Mouse (Mus musculus) kidney, postnatal 0 days (tissue): ENCODE measurements around the gene Mtx3. TPM values are rescaled to one million over a fixed set of nuclear protein-coding genes. Genes with fewer than 3 reads are reported as not detected.

Source experiments
- ATAC-seq: fragments of 200-750 bp; cut with Nextera tagmentation; replicated peaks from 2 replicates; pipeline ENCODE4 v1.8.0; 2017; ENCODE audit warnings: low read depth, moderate number of reproducible peaks, moderate TSS enrichment, moderate library complexity; ENCODE audit not compliant: low FRiP score
- DNase-seq: peaks from one replicate; pipeline ENCODE4 v3.0.0-alpha.2; 2016; ENCODE audit warnings: low spot score
- H3K27ac ChIP-seq: fragments of 300-500 bp; sonication (generic); 2 replicates; pipeline ENCODE4 v1.5.1; 2014; ENCODE audit warnings: mild to moderate bottlenecking
- H3K27me3 ChIP-seq: fragments of 300-500 bp; sonication (generic); 2 replicates; pipeline ENCODE4 v1.6.1; 2014; ENCODE audit warnings: low read length, mixed read lengths; ENCODE audit not compliant: insufficient read depth
- H3K36me3 ChIP-seq: fragments of 300-500 bp; sonication (generic); 2 replicates; pipeline ENCODE4 v1.6.1; 2014; ENCODE audit warnings: low read length, mixed read lengths; ENCODE audit not compliant: insufficient read depth
- H3K4me1 ChIP-seq: fragments of 300-500 bp; sonication (generic); replicated peaks from 2 replicates; pipeline ENCODE4 v1.6.1; 2014; ENCODE audit warnings: antibody characterized with exemption, low read length, mixed read lengths; ENCODE audit not compliant: insufficient read depth
- H3K4me2 ChIP-seq: fragments of 300-500 bp; sonication (generic); 2 replicates; pipeline ENCODE4 v1.6.1; 2014; ENCODE audit warnings: mild to moderate bottlenecking, low read length, moderate library complexity, mixed read lengths
- H3K4me3 ChIP-seq: fragments of 300-500 bp; sonication (generic); replicated peaks from 2 replicates; pipeline ENCODE4 v1.5.1; 2014; ENCODE audit warnings: low read depth, low read length
- H3K9ac ChIP-seq: fragments of 300-500 bp; sonication (generic); 2 replicates; pipeline ENCODE4 v1.6.1; 2014; ENCODE audit warnings: low read depth, low read length
- H3K9me3 ChIP-seq: fragments of 300-500 bp; sonication (generic); replicated peaks from 2 replicates; pipeline ENCODE4 v1.6.1; 2016; ENCODE audit warnings: low read length, inconsistent platforms, mixed read lengths
- CTCF ChIP-seq: IDR thresholded peaks from 2 replicates; pipeline ENCODE4 v1.5.1; 2016; ENCODE audit warnings: antibody characterized with exemption, low read depth, mild to moderate bottlenecking, moderate library complexity
- WGBS: fragments of 180-500 bp; shearing (Covaris S2); extraction: QIAGEN DNeasy Blood & Tissue Kit; methylation state at CpG from one replicate; pipeline ENCODE4 v1.1.7; 2014; 5-methylcytosine and 5-hydroxymethylcytosine counted together
- polyA plus RNA-seq: library from polyadenylated mRNA; unstranded; fragments of >200 nt; fragmentation: Nextera tagmentation; extraction: Ambion mirVana; gene quantifications from 2 replicates; pipeline ENCODE4 v1.2.1, GENCODE M21; 2015

The Mtx3 gene
- polyA plus RNA-seq, 1 experiment from 2014 or later: 2.7 TPM

DNA sequence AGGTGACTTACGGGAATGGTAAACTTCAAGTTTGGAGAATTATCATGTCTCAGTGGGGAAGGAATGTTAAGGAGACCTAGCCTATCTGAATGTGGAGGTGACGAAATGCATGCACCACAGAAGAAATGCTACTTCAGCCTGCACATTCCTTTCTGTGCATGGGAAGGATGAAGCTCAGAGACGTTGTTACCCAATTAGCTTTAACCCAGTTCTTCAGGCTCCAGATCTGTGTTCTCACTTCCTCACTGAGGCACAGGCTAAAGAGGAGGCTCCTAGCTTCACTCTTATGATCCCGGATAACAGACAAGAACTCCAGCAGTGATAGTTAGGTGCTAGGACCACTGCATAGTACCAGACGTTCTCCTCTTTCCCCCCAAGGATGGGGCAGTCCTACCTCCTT, 28.2 kb upstream of the Mtx3 start:
- no peak overlapping the region for H3K4me3 ChIP-seq
- 84% methylated on average over 5 of the region's 5 CpGs for WGBS

DNA sequence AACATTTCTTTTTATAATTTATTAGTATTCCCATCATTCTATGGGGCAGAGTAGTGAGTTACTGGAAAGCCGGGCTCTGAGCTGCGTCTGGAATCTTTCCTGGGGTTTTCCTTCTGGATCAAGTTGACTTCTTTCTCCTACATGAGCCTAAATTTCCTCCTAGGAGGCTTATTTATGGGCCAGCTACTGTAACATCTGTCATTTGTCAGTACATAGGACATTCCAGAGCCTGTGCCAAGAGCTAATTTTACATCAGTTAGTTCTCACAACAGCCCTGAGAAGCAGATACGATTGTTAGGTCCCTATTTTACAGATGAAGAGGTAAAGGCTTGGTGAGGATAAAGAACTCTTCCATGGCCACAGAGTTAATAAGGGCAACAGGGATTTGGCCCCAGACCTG, 27.2 kb upstream of the Mtx3 start:
- ATAC-seq: no peak; the same call in 1 of the 2 replicates
- Histone ChIP-seq H3K9me3 (no peaks in the 10 kb centered on the region), H3K27me3 (no peaks in the 10 kb centered on the region), H3K36me3 (no peaks in the 10 kb centered on the region), H3K4me1 (no peaks in the 10 kb centered on the region), H3K4me2 (no peak overlapping the region), H3K4me3 (no peak overlapping the region), H3K27ac (no peak overlapping the region), H3K9ac (no peak overlapping the region)
- no peak for TF ChIP-seq CTCF
- WGBS: 25% methylated on average over 3 of the region's 3 CpGs
- peak; percentile 68 for DNase-seq

More for the DNA sequence above, 28.2 kb upstream of the Mtx3 start:
- Histone ChIP-seq H3K9me3 (no peaks in the 10 kb centered on the region), H3K9ac (no peak overlapping the region), H3K4me1 (no peaks in the 10 kb centered on the region), H3K36me3 (no peaks in the 10 kb centered on the region), H3K4me2 (no peak overlapping the region), H3K27me3 (no peaks in the 10 kb centered on the region), H3K27ac (no peak overlapping the region)
- TF ChIP-seq CTCF: no peak
- DNase-seq (no peak), ATAC-seq (no peak)

- Histone ChIP-seq H3K4me2 (peak overlapping the region; percentile 22; the same call in 1 of the 2 replicates), H3K9me3 (no peaks in the 10 kb centered on the region), H3K4me3 (no peak overlapping the region), H3K27me3 (no peaks in the 10 kb centered on the region), H3K27ac (no peak overlapping the region), H3K4me1 (no peaks in the 10 kb centered on the region), H3K36me3 (no peaks in the 10 kb centered on the region), H3K9ac (no peak overlapping the region)
- ATAC-seq (no peak), DNase-seq (peak; percentile 44)
- WGBS: 40% methylated on average over 10 of the region's 10 CpGs
- TF ChIP-seq CTCF: no peak
These were observed 15.7 kb upstream of the Mtx3 start for GRCm38 (mm10) chr13:92828820-92829219.

GRCm38 (mm10) chr13:92833162-92833561, 11.4 kb upstream of the Mtx3 start:
- H3K4me3 ChIP-seq: no peak overlapping the region
- no peak overlapping the region for H3K27ac ChIP-seq
- no peak overlapping the region for H3K9ac ChIP-seq
- H3K36me3 ChIP-seq: no peaks in the 10 kb centered on the region
- no peak overlapping the region for H3K4me2 ChIP-seq
- no peak for DNase-seq
- TF ChIP-seq CTCF: no peak
- H3K27me3 ChIP-seq: no peaks in the 10 kb centered on the region
- H3K9me3 ChIP-seq: no peaks in the 10 kb centered on the region
- no peak for ATAC-seq
- WGBS: 74% methylated on average over 4 of the region's 4 CpGs
- H3K4me1 ChIP-seq: no peaks in the 10 kb centered on the region

DNA sequence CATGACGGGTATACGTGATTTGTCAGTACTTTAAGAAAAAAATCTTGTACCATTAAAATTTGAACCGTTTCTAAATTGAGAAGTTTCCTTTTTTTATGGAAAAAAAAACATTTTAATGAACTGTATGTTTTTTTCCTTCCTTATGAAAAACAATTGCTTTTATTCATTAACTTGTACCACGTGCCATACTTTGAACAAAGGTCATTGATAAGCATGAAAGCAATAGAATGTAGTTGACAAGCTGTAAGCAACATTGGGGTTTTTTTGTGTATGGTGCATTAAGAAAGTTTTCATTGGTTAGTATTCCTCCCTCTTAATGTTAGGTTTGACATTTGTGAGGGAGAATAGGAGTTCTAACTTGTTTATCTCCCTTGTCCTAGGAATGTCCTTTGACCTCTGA, 1.9 kb downstream of the Mtx3 start:
- no peaks in the 10 kb centered on the region for H3K9me3 ChIP-seq

DNA sequence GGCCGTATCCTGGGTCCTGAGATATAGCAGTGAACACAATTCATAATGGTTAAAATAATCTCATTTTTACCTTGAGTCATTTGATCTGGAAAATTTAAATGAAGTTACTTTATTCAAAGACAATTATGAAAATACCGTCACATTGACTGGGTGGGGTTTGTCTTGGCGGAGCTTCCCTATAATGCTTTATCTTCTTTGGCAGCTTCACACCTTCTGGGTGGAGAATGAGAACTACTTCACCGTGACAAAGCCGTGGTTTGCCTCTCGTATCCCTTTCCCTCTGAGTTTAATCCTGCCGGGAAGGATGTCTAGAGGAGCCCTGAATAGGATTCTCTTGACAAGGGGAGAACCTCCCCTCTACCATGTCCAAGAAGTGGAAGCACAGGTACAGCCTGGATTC, 2.8 kb downstream of the Mtx3 start:
- Histone ChIP-seq H3K36me3 (peaks cover 29% of the 10 kb centered on the region), H3K27ac (no peak overlapping the region)

More for the DNA sequence above, 1.9 kb downstream of the Mtx3 start:
- no peak for TF ChIP-seq CTCF
- Histone ChIP-seq H3K27ac (no peak overlapping the region), H3K27me3 (no peaks in the 10 kb centered on the region), H3K9ac (no peak overlapping the region), H3K4me1 (0 out of 2 replicates have a peak, but pooled peaks cover 5% of the 10 kb centered on the region), H3K4me2 (no peak overlapping the region), H3K4me3 (no peak overlapping the region), H3K36me3 (peaks cover 28% of the 10 kb centered on the region)
- 85% methylated on average over 4 of the region's 4 CpGs for WGBS
- DNase-seq: no peak
- ATAC-seq: no peak

DNA sequence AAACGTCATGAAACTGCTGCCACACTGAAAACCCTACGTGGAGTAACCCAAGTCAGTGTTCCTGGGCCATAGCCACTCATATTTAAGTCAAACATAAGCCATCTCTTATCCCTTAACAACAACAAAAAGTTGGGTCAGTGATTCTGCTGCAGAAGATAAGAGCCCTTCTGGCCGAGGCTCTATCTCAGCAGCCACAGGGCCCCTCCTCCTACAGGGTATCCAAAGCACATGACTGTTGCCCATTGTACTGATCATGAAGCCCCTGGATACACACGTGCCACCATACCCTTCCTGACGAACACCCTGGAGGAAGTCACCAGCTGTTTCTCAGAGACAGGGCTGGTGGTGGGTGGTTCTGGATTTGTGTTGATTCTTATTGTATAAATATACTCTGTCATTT, 3.4 kb downstream of the Mtx3 start:
- peaks cover 29% of the 10 kb centered on the region for H3K36me3 ChIP-seq

More for the DNA sequence above, 2.8 kb downstream of the Mtx3 start:
- Histone ChIP-seq H3K4me2 (no peak overlapping the region), H3K9me3 (no peaks in the 10 kb centered on the region), H3K9ac (no peak overlapping the region), H3K4me1 (0 out of 2 replicates have a peak, but pooled peaks cover 5% of the 10 kb centered on the region), H3K4me3 (no peak overlapping the region), H3K27me3 (no peaks in the 10 kb centered on the region)
- DNase-seq: no peak
- ATAC-seq: no peak
- WGBS: 92% methylated on average over 7 of the region's 7 CpGs
- TF ChIP-seq CTCF: no peak

More for the DNA sequence above, 3.4 kb downstream of the Mtx3 start:
- ATAC-seq (no peak), DNase-seq (no peak)
- H3K4me3 ChIP-seq: no peak overlapping the region
- no peak for TF ChIP-seq CTCF
- no peaks in the 10 kb centered on the region for H3K27me3 ChIP-seq
- H3K9me3 ChIP-seq: no peaks in the 10 kb centered on the region
- 85% methylated on average over 5 of the region's 5 CpGs for WGBS
- no peak overlapping the region for H3K27ac ChIP-seq
- H3K9ac ChIP-seq: no peak overlapping the region
- H3K4me2 ChIP-seq: no peak overlapping the region
- H3K4me1 ChIP-seq: 0 out of 2 replicates have a peak, but pooled peaks cover 5% of the 10 kb centered on the region
